Mouse (Mus musculus) c-Kit-positive CD71-negative TER-119-negative erythroid progenitor cells, embryonic 14.5 days (primary cell): ENCODE data around the gene Mob3a.

ENCODE experiments used
- DNase-seq: peaks from one replicate; pipeline ENCODE4 v3.0.0-alpha.2; 2013; ENCODE audit warnings: low read depth

Gene Mob3a

GRCm38 (mm10) chr10:80700038-80700504, 1.7 kb downstream of the Mob3a start:
- DNase-seq, result no peak

- no peak for DNase-seq
These were observed 3.2 kb downstream of the Mob3a start for GRCm38 (mm10) chr10:80698605-80699004.

- no peak for DNase-seq
These were observed 4.0 kb downstream of the Mob3a start for GRCm38 (mm10) chr10:80697812-80698211.

GRCm38 (mm10) chr10:80697393-80697787, 4.4 kb downstream of the Mob3a start:
- DNase-seq, result no peak

GRCm38 (mm10) chr10:80696502-80697392, 5.0 kb downstream of the Mob3a start:
- no peak for DNase-seq

- no peak for DNase-seq
These were observed 5.8 kb downstream of the Mob3a start for GRCm38 (mm10) chr10:80695801-80696501.

- DNase-seq, result no peak
These were observed 6.6 kb downstream of the Mob3a start for GRCm38 (mm10) chr10:80695186-80695585.

GRCm38 (mm10) chr10:80694159-80694938, 7.4 kb downstream of the Mob3a start:
- DNase-seq, result no peak

GRCm38 (mm10) chr10:80693401-80694045, 8.3 kb downstream of the Mob3a start:
- no peak for DNase-seq

GRCm38 (mm10) chr10:80692249-80693165, 9.3 kb downstream of the Mob3a start:
- no peak for DNase-seq

- no peak for DNase-seq
These were observed 13.9 kb downstream of the Mob3a start for GRCm38 (mm10) chr10:80687850-80688249.

- DNase-seq, result no peak
These were observed 15.2 kb downstream of the Mob3a start for GRCm38 (mm10) chr10:80686617-80687016.

- DNase-seq, result no peak
These were observed 16.8 kb downstream of the Mob3a start for GRCm38 (mm10) chr10:80684984-80685383.

- DNase-seq, result no peak
These were observed 17.6 kb downstream of the Mob3a start for GRCm38 (mm10) chr10:80684214-80684613.

- no peak for DNase-seq
These were observed 18.1 kb downstream of the Mob3a start for GRCm38 (mm10) chr10:80683647-80684046.

- DNase-seq, result no peak
These were observed 19.8 kb downstream of the Mob3a start for GRCm38 (mm10) chr10:80682003-80682402.

- DNase-seq, result no peak
These were observed 21.5 kb downstream of the Mob3a start for GRCm38 (mm10) chr10:80680260-80680696.

GRCm38 (mm10) chr10:80679556-80680259, 22.1 kb downstream of the Mob3a start:
- no peak for DNase-seq

GRCm38 (mm10) chr10:80678601-80679377, 23.0 kb downstream of the Mob3a start:
- DNase-seq, result no peak
